Mouse (Mus musculus) adrenal gland, postnatal 25 days (tissue): ENCODE measurements at regions not wholly inside any gene's neighbourhood (a gene's known extent, or its start where the extent isn't known, plus 50 kb on each side); places are given as distances from the start of the nearest gene placed in this dataset.

Experiments
- DNase-seq: peaks from one replicate; pipeline ENCODE4 v3.0.0; 2021; ENCODE audit warnings: mixed read lengths

DNA sequence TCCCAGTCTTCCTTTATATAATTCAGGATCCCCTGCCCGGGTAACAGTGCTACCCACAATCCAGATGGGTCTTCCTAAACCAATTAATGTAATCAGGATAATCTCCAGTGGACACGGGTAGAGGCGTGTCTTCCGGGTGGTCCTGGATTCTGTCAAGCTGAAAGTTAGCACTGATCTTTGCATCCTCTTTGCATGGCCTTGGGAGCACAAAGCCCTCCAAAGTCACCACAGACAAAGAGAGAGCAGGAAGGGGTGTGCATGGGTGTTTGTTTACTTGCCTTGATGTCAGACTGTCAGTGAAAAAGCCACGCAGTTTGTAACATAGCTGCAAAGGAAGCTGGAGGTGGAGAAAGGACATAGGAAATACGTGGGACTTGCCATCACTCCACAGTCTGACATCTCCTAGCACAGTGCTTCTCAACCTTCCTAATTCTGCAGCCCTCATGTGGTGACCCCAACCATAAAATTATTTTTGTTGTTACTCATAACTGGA is 208.0 kb downstream of the Rplp1 start:
- DNase-seq: no peak

GRCm38 (mm10) chr9:61705586-61706233 is 208.6 kb downstream of the Rplp1 start:
- DNase-seq: peak; percentile 9

DNA sequence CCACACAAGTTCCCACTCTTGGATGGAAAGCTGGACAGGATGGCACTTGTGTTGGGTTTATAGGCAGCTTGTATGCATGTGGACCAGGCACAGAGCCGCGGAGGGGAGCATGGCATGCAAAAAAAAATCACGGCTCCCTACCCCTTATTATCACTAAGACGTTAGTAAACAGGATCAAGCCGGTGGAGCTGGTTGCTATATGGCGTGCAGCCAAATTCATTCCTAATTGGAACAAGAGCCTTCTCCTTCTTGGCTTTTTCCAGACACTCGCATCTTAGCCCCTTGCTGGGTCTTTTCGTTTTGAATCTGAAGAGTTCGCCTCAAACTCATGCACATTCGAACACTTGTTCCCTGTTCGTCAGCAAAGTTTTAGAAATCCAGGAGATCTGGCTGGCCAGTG is 211.0 kb downstream of the Rplp1 start:
- no peak for DNase-seq

GRCm38 (mm10) chr9:61702280-61702966 is 211.9 kb downstream of the Rplp1 start:
- no peak for DNase-seq

DNA sequence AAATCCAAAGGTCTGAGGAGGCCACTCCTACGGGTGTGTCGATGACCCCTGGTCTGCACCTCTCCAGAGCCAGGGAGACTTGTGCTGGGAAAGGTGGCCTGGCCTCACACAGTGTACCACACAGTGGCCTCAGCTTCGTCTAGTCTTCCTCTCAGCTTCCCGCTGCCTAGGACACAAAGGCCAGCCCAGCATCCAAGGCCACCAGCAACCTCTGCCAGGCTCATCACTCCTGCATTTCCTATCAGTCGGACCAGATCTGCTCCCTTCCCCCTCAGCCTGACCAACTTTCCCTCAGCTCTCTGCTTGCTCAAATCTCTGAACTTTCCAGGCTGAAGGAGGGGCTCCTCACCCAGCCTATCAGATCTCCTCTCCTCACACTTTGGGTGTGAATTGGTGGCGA is 213.8 kb downstream of the Rplp1 start:
- peak; percentile 39 for DNase-seq

DNA sequence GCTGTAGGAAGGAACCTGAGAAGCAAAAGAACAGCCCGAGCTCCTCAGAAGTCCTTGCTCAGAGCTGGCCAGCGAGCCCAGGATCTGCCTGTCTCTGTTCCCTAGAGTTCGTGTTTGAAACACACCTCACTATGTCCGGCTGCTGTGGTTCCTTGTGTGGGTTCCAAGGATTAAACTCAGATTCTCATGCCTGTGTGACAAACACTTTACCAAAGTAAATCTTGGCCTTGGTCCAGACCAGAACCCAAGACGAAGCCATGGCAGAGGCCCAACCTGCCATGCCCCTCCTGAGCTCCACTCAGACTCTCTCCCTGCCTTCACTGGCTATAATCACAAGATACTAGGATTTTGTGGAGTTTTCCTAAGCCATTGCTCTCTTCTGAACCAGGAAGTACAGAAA is 214.7 kb downstream of the Rplp1 start:
- DNase-seq: no peak

GRCm38 (mm10) chr9:61697959-61698358 is 216.4 kb downstream of the Rplp1 start:
- peak; percentile 76 for DNase-seq

DNA sequence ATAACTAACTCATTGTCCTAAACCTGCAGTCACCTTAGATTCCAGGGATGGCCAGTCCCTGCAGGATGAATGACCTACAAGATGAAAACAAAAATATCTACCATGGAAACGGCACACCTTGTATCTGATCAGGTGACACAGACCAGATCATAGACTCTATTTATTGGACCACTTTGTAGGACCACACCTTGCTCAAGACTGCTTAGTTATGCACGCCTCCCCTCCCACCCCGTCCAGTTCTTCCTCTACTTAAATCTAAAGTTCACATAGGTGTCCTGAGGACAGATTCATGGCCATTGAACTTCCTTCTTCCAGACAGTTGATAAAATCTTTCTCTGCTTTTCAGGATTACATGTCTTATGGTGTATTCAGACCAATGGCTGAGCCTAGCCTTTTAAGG is 217.5 kb downstream of the Rplp1 start:
- no peak for DNase-seq

DNA sequence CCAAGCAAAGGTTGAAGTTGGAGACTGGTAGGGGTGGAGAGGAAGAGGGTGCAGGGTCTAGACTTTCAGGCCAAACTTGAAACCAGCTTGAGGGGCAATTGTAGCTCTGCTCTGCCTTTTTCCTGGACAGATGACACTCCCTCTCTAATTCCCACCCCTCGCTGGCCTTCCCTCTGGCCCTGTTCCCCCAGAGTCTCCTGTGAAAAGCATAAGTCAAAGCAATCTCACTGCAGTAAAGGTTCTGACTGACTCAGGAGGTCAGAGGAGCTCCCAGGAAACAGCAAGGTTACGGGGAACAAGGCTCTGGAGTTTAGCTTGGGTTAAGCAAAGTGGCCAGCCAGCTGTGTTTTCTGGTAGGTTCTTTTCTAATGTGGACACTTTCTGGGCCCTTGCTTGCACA is 218.5 kb downstream of the Rplp1 start:
- peak; percentile 14 for DNase-seq

GRCm38 (mm10) chr9:61695381-61695791 is 219.0 kb downstream of the Rplp1 start:
- peak; percentile 73 for DNase-seq

GRCm38 (mm10) chr9:61694206-61694605 is 220.1 kb downstream of the Rplp1 start:
- DNase-seq: no peak

DNA sequence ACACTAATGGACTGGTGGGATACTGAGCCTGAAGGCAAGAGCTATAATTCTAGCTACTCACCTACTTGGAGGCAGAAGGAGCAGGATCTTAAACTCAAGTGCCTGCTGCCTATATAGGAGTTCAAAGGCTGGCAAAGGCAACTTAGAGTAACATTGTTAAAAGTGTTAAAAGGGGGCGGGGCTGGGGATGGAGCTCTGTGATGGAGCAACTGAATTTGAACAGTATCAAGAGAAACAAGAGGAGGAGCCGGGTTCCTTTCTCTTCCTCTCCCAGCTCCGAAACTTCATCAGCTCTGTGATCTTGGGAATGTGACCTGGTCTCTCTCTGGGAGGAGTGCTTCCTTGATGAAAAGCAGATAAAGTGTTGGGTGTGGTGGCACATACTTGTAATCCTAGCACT is 223.6 kb downstream of the Rplp1 start:
- no peak for DNase-seq

DNA sequence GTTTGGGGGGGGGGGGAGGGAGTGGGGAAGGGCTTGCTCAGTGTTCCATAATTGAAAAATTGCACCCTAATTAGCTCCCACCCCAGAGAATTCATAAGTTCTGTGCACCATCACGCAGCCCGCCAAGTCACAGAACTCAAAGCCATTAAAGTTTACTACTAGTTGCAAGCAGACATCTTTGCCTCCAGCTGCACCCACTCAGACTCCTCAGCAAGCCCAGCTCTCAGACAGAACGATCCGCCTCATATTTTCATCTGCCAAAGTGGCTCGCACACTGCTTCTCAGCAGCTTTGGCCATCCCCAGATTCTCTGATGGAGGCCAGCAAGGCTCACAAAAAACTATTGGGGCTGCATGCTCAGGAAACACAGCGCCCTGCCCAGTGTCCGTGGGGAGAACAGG is 224.4 kb downstream of the Rplp1 start:
- DNase-seq: no peak

- no peak for DNase-seq
Observed at GRCm38 (mm10) chr9:61689516-61689915, 224.8 kb downstream of the Rplp1 start.

GRCm38 (mm10) chr9:61683557-61683956 is 230.8 kb downstream of the Rplp1 start:
- no peak for DNase-seq

GRCm38 (mm10) chr9:61682744-61683259 is 231.5 kb downstream of the Rplp1 start:
- DNase-seq: no peak

DNA sequence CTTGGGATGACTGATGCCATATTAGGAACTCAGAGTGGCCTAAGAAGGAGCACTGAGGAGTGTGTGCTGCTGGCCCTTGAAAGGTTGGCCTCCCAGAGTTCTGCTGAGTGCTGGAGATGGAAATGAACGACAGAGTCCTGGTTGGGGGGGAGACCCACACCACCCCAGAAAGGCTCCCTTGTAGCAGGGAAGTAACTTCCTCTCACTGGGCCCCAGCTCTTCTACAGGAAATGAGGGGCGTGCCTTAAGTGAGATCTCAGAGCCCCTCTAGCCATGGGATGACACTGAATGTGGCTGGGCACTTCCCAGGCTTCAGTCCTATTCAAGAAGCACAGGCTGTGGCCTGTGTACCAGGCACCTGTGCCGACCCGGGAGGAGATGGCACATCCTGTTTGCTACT is 232.0 kb downstream of the Rplp1 start:
- no peak for DNase-seq

- no peak for DNase-seq
Observed at GRCm38 (mm10) chr9:61681406-61681805, 232.9 kb downstream of the Rplp1 start.

GRCm38 (mm10) chr9:61680911-61681311 is 233.4 kb downstream of the Rplp1 start:
- no peak for DNase-seq

- no peak for DNase-seq
Observed at GRCm38 (mm10) chr9:61679686-61680085, 234.7 kb downstream of the Rplp1 start.

- no peak for DNase-seq
Observed at GRCm38 (mm10) chr9:61677603-61678002, 236.7 kb downstream of the Rplp1 start.

GRCm38 (mm10) chr9:61677037-61677436 is 237.3 kb downstream of the Rplp1 start:
- no peak for DNase-seq

DNA sequence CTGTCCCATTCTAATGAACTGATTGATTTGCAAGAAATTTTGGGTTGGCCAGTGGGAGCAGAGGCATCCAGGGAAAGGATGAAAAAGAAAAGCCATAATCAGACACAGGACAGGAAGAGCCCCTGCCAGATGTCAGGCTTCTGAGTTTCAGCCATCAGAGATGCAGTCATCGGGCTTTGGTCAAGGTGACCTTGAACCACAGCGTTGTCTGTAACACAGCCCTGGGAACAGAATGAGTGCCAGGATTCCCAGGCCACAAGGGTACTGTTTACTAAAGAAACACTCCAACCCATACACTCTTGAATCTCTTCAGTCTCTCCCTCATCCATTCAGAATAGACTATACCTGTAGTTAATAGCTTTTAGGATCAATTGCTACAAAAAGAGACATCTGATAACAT is 239.0 kb downstream of the Rplp1 start:
- DNase-seq: peak; percentile 22
